Mouse (Mus musculus) neural tube, embryonic 10.5 days (tissue): ENCODE measurements around the gene Rtkn2.

Experiments used
- DNase-seq: peaks from one replicate; pipeline ENCODE4 v3.0.0-alpha.2; 2017; ENCODE audit warnings: low spot score; ENCODE audit errors: extremely low spot score

The Rtkn2 gene

GRCm38 (mm10) chr10:68038997-68039624 is 59.7 kb downstream of the Rtkn2 start:
- no peak for DNase-seq

DNA sequence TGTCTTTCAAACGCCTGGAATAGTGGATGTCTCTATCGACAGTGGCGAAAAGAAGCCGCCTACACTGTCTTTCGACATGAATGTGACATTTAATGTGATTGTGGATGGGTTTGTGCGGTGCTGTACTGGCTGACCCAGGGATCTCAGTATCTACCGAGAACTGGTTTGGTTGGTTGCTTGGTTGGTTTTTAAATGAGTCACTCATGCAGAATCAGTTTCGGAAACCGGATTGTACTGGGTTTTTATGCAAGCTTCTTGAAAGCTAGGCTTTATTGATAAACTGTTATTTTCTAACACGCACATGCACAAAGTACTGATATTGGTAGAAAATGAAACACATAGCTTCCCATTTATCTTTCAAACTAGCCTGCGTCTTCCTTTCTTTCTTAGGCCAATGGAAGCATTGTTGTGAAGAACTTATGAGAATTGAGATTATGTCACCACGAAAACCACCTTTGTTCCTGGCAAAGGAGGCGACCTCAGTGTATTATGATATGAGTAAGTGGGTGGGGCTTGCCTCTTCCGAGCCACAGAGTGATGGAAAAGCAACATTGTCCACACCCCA is 60.4 kb downstream of the Rtkn2 start:
- DNase-seq = no peak

DNA sequence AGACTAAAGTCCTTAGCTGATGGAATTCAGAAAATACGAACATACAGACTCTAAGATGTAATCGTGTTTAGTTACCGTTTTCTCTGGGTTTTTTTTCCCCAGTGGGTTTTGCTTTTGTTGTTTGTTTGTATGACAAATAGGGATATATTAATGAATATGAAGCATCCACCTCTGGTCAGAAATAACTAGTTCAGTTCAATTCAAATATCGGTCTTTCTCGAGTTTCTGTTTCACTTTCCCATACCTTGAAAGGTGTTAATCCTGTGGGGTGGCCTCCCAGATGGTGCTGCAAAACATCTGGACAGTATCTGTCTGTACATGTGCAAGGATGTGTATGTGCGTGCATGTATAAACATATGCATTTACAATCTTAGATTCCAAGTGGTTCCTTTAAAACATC is 61.0 kb downstream of the Rtkn2 start:
- DNase-seq = no peak

GRCm38 (mm10) chr10:68043973-68044372 is 64.6 kb downstream of the Rtkn2 start:
- no peak for DNase-seq

DNA sequence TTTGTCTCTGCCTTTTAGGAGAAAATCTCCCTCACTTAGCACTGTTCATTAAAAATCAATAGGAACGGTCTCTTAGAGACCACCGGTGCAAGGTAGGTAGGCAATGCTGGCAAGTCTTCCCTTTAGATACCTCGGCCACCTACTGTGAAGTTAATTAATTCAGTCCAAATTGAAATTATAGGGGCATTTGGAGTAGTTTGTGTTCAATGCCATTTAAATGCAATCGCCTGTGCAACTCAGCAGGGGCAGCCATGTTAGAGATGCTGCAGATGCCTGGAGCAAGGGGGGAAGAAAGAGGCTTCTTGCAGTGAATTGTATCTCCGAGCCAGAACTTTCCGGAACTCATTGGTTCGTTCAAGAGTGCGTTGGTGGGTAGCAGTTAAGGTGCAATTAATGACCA is 65.5 kb downstream of the Rtkn2 start:
- no peak for DNase-seq

DNA sequence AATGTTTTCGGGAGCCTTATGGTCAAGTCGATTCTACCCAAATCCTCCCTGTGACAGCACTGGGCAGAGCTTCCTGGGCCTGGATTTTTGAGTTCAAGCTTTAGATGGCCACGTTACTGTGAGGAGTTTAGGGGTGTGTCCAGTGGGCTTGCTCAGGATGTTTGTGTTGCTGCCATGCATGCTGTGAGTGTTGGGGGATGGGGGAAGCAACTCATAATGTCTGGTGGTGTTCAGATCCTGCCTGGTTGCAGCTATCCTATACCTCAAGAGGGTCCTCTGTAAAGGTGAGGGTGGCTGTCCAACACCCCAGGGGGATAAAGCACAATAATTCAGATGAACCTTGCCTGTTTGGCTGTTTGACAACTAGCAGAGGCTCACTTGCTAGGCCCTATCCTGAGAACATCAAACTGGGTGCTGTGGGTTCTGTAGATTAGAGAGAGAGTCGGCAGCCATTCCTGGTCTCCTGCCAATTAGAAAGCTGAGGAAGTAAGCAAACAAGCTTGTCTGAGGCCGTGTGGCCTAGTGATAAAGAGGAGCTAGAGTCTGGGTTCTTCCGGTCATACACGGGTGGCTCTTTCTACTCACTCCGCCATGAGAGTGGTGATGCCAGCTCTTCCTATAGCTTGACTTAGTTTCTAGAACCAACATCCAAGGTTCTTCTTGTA is 69.4 kb downstream of the Rtkn2 start:
- no peak for DNase-seq

GRCm38 (mm10) chr10:68050882-68051281 is 71.5 kb downstream of the Rtkn2 start:
- DNase-seq = no peak

DNA sequence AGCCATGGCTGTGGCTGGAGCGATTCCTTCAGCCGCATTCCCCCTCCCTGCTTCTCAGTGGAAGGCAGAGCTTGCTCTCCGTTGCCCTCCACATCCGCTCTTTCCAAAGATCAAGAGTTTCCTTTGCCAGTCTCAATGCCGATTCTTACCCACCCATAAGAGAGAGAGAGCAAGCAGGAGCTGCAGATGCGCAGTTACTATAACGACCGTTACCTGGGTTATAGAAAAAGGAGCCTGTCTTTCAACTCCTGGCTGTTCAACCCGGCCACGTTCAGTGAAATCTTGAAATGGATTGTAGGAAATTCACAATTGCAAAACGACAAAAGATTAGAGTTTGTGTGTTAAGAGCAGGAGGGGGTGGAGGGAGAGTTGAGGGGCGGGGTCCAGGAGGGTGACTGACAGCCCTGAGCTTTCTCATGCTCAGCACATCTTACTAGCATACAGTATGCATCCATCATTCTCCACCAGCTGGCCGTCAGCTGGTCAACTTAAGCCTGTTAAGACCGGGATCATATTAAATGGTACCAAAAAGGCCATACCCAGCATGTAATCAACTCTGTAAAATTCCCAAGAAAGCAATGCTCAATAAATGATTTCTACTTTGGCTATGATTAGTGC is 72.1 kb downstream of the Rtkn2 start:
- no peak for DNase-seq

DNA sequence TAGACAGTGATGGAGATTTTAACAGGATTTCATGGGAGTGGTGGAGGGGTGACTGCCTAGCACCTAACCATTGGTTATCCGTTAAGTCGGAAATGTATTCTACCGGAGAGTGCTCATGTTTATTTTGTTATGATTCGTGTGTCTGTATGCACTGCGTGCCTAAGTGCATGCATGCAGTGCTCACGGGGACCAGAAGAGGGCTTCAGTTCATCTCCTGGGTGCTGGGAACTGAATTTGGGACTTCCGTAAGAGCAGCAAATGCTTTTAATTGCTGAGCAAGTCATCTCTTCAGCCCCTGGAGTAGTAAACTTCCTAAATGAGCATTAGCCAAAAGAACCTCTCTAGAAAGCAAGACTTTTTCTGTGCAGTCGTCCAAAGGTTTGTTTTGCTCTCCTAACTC is 72.9 kb downstream of the Rtkn2 start:
- no peak for DNase-seq

- no peak for DNase-seq
Measured at GRCm38 (mm10) chr10:68054131-68054530, 74.8 kb downstream of the Rtkn2 start.

GRCm38 (mm10) chr10:68054706-68055105 is 75.3 kb downstream of the Rtkn2 start:
- DNase-seq = no peak

- no peak for DNase-seq
Measured at GRCm38 (mm10) chr10:68057841-68058240, 78.5 kb downstream of the Rtkn2 start.

DNA sequence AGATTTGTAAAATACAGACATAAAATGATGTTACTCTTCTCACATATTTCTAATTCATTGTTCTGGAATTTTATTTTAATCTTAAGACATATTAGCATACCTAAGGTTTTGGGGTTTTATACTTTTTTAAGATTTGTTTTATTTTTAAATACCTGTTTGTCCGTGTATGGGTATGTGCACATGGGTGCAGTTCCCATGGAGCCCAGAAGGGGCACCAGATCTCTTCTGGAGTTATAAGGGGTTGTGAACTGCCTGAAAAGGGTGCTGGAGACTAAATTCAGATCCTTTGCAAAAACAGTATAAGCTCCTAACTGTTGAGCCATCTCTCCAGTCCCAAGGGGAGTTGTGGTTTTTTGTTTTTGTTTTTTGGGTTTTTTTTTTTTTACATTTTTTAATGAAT is 79.0 kb downstream of the Rtkn2 start:
- no peak for DNase-seq

- DNase-seq = no peak
Measured at GRCm38 (mm10) chr10:68060590-68061248, 81.3 kb downstream of the Rtkn2 start.

GRCm38 (mm10) chr10:68061249-68061615 is 81.9 kb downstream of the Rtkn2 start:
- DNase-seq = no peak

DNA sequence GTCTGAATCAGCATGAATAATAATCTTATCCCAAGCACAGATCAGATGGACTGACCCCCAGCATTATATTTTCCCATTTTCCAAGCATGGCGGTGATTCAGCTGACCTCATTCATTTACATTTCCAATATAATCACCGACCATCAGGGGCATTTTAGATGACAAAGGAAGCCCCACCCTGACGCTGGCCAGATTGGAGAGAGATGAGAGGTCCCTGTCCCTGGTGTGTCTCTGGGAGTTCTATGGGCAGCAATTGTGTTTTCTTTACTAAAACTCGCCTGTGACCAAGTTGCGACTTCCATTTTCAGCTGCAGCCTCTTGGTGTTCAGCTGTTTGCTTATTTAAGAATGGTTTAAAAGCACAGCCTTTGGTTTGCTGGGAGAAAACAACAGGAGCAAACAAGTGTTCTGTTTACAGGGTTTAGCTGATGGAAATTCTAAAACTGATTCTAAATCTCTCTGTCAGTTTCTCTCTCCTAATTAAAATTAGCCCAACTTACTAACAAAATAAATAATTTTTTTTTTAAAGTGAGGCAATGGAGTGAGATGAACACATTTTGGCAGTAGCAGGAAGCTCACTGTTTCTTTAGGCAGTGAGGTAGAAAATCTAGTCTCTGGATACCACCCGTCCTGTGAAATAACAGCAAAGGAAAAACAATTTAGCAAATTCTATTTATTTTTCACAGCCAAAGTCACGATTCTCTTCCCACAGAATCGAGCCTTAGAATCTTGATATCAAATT is 84.6 kb downstream of the Rtkn2 start:
- DNase-seq = no peak

DNA sequence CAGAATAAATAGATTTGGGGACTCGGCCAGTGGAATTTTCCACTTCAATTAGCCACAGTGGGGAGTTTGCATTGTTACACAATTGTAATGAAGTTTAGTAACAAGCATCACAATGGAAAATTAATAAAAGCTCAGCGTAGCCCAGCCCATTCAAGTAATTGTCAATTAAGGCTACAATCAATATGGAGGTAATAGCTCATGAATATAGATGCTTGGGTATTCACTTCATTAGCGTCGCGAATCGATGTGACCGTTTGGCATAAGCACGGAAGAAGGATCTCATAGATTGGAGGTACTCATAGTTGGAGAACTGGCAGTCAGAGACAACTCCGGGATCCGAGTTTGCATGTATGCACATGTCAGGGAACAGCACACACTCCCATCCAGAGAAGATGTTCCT is 85.2 kb downstream of the Rtkn2 start:
- DNase-seq = no peak

DNA sequence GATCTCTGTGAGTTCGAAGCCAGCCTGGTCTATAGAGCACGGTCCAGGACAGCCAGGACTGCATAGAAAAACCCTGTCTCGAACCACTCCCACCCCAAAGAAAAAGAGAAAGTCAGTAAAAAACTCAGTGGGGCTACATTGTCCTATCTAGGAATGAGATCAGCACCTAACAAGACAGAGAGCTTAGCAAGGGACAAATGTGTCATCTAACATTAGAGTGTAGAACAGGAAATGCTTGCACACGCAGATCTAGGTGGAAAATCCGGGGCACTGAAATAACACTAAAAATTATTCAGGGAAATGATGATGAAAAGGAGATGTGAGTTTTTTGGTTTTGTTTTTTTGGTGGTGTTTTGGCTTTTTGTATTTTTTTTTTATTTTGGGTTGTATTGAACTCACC is 86.8 kb downstream of the Rtkn2 start:
- no peak for DNase-seq

GRCm38 (mm10) chr10:68067961-68068360 is 88.6 kb downstream of the Rtkn2 start:
- DNase-seq = no peak

DNA sequence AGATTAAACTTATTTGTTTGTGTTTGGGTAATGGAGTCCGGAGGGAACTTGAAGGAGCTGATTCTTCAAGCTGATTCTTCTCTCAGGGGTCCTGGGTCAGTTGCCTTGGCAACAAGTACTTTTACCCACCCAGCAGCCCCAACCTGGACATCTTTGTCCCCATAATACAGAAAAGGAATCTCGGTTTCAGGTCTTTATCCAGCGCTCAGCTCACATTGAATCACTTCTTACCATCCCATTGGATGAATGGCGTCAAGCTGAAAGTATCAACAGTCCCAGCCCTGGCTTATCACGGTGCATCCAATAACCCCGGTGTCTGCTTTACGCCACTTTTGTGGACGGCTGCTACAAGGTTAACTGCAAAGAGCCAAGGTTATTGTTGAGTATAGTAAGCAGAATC is 89.1 kb downstream of the Rtkn2 start:
- DNase-seq = no peak

- no peak for DNase-seq
Measured at GRCm38 (mm10) chr10:68071041-68071440, 91.7 kb downstream of the Rtkn2 start.
